Mouse (Mus musculus): ENCODE measurements around the gene Arhgef10l. TPM values are rescaled to one million over a fixed set of nuclear protein-coding genes. Genes with fewer than 3 reads are reported as not detected.

Arhgef10l gene
- polyA plus RNA-seq, 2 experiments, result 2.4 to 2.5 TPM

DNA sequence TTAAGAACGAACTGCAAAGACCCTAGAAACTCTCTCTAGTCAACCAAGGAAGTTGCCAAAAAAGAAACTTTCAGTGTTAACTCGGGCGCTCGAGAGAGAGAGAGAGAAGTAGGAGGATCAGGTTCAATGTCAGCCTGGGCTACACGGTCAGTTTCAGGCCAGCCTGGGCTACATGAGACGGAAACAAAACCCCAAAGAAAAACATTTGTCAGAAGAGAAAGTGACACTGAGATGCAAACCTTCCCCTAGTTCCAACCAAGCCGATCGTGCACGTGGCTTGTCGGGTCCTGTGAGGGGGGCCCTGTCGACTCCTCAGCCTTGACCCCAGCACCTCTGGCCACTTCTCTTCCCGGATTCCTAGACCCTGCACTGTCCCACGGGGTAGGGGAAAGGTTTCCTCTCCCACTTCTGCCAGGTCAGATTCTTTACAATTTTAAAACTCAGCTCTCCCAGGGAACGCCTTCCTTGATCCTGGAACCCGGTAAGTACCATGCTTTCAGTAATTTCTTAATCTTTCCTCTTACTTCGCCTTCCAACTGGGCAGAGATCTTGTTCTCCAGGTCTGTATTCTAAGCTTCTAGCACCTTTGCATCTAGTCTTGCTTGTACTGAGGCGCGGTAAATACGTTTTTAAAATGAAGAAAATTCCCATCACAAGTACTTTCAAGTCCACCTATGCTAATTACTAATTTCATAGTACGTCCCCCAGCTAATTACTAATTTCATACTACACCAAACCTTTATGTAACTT is 34.6 kb upstream of the Arhgef10l start, which contains the start of gene Rcc2:
Rcc2 (plus strand) TSS at position 273 of the 750 bp plus-strand sequence.
- no peak for ATAC-seq (ENCODE audit: insufficient read depth)
- no peak for TF ChIP-seq CTCF (IDR thresholded peaks at IDR 0.05; ENCODE audit: low read depth)
- peak; percentile 2; the same call in 1 of the 2 replicates for TF ChIP-seq EP300 (IDR thresholded peaks at IDR 0.05; ENCODE audit: low read depth)
- WGBS (ENCODE audit: insufficient replicate concordance), result 5% methylated on average over 20 of the region's 20 CpGs
- H3K4me1 ChIP-seq (replicated peaks; ENCODE audit: control insufficient read depth in 2 of 2, insufficient read depth in 2 of 2, low read length in 1 of 2), result peaks cover 45 to 49% of the 10 kb centered on the region in 2 experiments
- DNase-seq (ENCODE audit: low read depth in 3 of 3, low spot score in 3 of 3), result no peak
- no peaks in the 10 kb centered on the region for H3K27me3 ChIP-seq (ENCODE audit: control insufficient read depth, insufficient read depth, low read length)
- H3K9ac ChIP-seq (replicated peaks), result peak within 1 kb of the TSS; percentile 94
- H3K27ac ChIP-seq, result peak within 1 kb of the TSS; percentile 84
- no peaks in the 10 kb centered on the region for H3K9me3 ChIP-seq (ENCODE audit: control insufficient read depth, low read length)
- H3K4me3 ChIP-seq (ENCODE audit: insufficient read depth in 1 of 2, low read depth in 2 of 2, low read length in 2 of 2), result peak within 1 kb of the TSS; percentile 75 to 83
- peak within 1 kb of the TSS; percentile 97 for H3K4me2 ChIP-seq (ENCODE audit: low read depth)
- H3K36me3 ChIP-seq (replicated peaks; ENCODE audit: control insufficient read depth, insufficient read depth, low read depth), result peaks cover 3% of the 10 kb centered on the region; the same call in 1 of the 2 replicates

DNA sequence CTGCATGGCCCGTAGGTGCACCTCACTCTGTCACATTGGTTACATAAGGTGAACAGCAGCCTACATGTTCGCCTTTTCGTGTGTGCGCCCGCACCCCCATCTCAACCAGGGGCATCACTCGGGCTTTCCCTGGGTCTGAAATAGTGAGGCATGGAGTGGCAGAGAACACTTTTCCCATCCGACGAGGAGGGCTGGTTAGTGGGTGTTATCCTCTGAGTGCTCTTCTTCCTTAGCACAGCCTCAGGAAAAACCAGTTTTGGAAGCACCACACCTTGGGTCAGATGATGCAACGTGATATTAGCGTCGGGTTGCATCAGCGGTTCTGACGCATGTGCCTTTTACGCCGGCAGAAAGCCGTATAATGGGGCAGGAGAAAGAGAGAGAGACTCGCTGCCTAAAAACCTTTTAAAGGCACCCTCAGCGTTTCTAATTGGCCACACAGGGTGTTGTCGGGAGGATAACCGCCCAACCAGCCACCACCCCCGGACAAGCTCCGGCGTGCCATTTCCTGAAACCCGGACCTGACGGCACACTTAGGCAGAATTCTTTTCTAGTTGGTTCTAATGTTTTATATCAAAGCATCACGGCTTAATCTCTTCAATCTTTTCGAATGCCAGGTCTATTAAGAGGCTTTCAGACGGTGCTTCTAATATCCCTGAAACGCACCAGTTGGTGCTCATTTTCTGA is 33.8 kb upstream of the Arhgef10l start:
- 6% methylated on average over 29 of the region's 29 CpGs for WGBS (ENCODE audit: insufficient replicate concordance)
- Histone ChIP-seq H3K9ac (replicated peaks) (peak overlapping the region; percentile 75), H3K27me3 (ENCODE audit: control insufficient read depth, insufficient read depth, low read length) (no peaks in the 10 kb centered on the region), H3K4me1 (replicated peaks; ENCODE audit: control insufficient read depth in 2 of 2, insufficient read depth in 2 of 2, low read length in 1 of 2) (peaks cover 51 to 57% of the 10 kb centered on the region in 2 experiments), H3K4me3 (ENCODE audit: insufficient read depth in 1 of 2, low read depth in 2 of 2, low read length in 2 of 2) (peak overlapping the region; percentile 68 to 83), H3K9me3 (ENCODE audit: control insufficient read depth, low read length) (no peaks in the 10 kb centered on the region), H3K27ac (peak overlapping the region; percentile 84), H3K36me3 (replicated peaks; ENCODE audit: control insufficient read depth, insufficient read depth, low read depth) (peaks cover under 1% of the 10 kb centered on the region; the same call in 1 of the 2 replicates), H3K4me2 (ENCODE audit: low read depth) (peak overlapping the region; percentile 97)
- DNase-seq (ENCODE audit: low read depth in 3 of 3, low spot score in 3 of 3) (peak; percentile 78 to 86 (median 81)), ATAC-seq (ENCODE audit: insufficient read depth) (peak; percentile 58)
- no peak for TF ChIP-seq CTCF (IDR thresholded peaks at IDR 0.05; ENCODE audit: low read depth)
- TF ChIP-seq EP300 (IDR thresholded peaks at IDR 0.05; ENCODE audit: low read depth), result peak; percentile 53; the same call in 1 of the 2 replicates

DNA sequence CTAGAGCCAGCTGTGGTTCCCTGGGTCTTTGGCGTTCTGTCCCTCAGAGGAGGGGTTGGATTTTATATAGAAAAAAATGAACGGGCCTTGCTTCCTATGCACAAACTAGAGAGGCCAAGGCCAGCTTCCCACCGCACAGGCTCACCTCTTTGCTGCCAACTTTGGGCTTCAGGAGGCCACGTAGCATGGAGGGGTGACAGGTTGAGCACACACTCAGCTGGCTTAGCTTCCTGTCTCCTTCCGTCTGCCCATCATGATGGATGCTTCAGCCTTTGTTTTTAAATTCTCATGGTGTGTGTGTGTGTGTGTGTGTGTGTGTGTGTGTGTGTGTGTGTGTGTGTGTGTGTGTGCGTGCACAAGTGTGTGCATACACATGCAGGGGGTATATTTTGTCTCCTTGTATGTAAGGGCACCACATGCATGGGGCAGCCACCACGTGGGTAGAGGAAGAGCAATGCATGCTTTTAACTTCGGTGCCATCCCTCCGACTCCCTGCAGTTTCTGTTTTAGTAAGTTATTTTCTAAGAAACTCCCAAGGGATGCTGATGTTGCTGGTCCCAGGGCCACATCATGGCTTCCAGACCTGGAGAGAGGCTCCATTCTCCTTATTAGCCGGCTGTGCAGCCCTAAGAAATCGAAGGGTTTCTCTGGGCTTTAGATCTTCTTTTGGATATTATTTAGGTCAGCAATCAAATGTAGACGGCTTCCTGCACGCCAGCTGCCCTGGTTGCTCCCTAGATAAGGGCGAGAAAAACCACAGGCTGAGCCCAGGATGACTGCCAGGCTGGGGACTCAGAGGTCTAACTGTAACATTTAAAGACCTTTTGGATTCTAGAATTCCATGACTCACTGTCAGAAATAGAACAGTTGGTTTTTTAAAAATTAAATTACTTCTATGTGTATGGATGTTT is 30.1 kb upstream of the Arhgef10l start:
- no peaks in the 10 kb centered on the region for H3K27me3 ChIP-seq (ENCODE audit: control insufficient read depth, insufficient read depth, low read length)
- peaks cover 56 to 58% of the 10 kb centered on the region in 2 experiments for H3K4me1 ChIP-seq (replicated peaks; ENCODE audit: control insufficient read depth in 2 of 2, insufficient read depth in 2 of 2, low read length in 1 of 2)
- H3K27ac ChIP-seq, result peak overlapping the region; percentile 85
- TF ChIP-seq CTCF (IDR thresholded peaks at IDR 0.05; ENCODE audit: low read depth) (no peak), EP300 (IDR thresholded peaks at IDR 0.05; ENCODE audit: low read depth) (peak; percentile 79)
- H3K36me3 ChIP-seq (replicated peaks; ENCODE audit: control insufficient read depth, insufficient read depth, low read depth), result no peaks in the 10 kb centered on the region
- no peaks in the 10 kb centered on the region for H3K9me3 ChIP-seq (ENCODE audit: control insufficient read depth, low read length)
- H3K4me2 ChIP-seq (ENCODE audit: low read depth), result peak overlapping the region; percentile 75
- H3K9ac ChIP-seq (replicated peaks), result peak overlapping the region; percentile 55
- 29% methylated on average over 14 of the region's 14 CpGs for WGBS (ENCODE audit: insufficient replicate concordance)
- peak in 1 of 3 experiments; percentile 64 for DNase-seq (ENCODE audit: low read depth in 3 of 3, low spot score in 3 of 3)
- ATAC-seq (ENCODE audit: insufficient read depth), result peak; percentile 44; the same call in 1 of the 2 replicates
- H3K4me3 ChIP-seq (ENCODE audit: insufficient read depth in 1 of 2, low read depth in 2 of 2, low read length in 2 of 2), result peak overlapping the region; percentile 40

DNA sequence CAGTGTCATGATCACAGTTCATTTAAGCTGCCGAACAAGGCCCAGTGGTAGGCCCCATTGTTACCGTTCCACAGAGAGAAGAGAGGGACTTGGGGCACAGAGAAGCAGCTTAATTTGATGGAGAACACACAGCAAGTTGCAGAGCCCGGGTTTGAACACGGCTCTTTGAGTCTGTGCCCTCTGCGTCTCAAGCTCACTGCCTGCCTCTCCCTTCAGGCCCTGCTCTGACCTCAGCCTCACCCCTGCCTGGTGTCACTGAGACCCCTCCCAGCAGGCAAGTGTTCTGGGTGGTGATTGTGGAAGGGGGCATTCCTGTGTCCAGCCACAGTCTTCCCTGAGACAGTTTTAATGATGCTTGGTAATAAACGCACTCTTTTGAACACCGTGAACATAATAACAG is 29.3 kb upstream of the Arhgef10l start:
- H3K4me1 ChIP-seq (replicated peaks; ENCODE audit: control insufficient read depth in 2 of 2, insufficient read depth in 2 of 2, low read length in 1 of 2), result peaks cover 56 to 59% of the 10 kb centered on the region in 2 experiments
- H3K4me2 ChIP-seq (ENCODE audit: low read depth), result no peak overlapping the region

More for the DNA sequence above, 29.3 kb upstream of the Arhgef10l start:
- peak overlapping the region; percentile 85 for H3K27ac ChIP-seq
- H3K4me3 ChIP-seq (ENCODE audit: insufficient read depth in 1 of 2, low read depth in 2 of 2, low read length in 2 of 2), result no peak overlapping the region
- H3K36me3 ChIP-seq (replicated peaks; ENCODE audit: control insufficient read depth, insufficient read depth, low read depth), result no peaks in the 10 kb centered on the region
- no peaks in the 10 kb centered on the region for H3K27me3 ChIP-seq (ENCODE audit: control insufficient read depth, insufficient read depth, low read length)
- H3K9ac ChIP-seq (replicated peaks), result no peak overlapping the region; the same call in 1 of the 2 replicates
- TF ChIP-seq CTCF (IDR thresholded peaks at IDR 0.05; ENCODE audit: low read depth) (no peak), EP300 (IDR thresholded peaks at IDR 0.05; ENCODE audit: low read depth) (no peak)
- DNase-seq (ENCODE audit: low read depth in 3 of 3, low spot score in 3 of 3) (no peak), ATAC-seq (ENCODE audit: insufficient read depth) (no peak)
- H3K9me3 ChIP-seq (ENCODE audit: control insufficient read depth, low read length), result no peaks in the 10 kb centered on the region
- 80% methylated on average over 7 of the region's 7 CpGs for WGBS (ENCODE audit: insufficient replicate concordance)

Measured in liver, embryonic 14.5 days (tissue).